ENCODE assay signal across 10 mouse cellular contexts in the genomic region with DNA sequence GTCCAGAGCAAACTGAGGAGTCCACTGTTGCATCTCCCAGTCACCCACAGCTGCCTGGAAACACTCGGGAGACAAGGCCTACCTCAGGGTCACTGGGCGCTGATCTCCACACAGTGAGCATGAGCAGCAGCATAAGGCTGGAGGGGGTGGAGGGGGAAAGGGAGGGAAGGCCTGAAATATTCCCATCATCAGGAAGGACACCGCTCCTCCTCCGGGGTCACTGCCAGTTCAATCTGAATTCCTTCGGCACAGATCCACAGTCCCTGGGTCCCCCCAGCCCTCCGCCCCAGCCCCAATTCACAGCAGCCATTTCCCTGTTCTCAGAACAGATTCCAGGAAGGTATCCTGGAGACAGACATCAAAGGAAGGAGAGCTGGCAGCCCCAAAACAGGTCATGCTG. TPM values are rescaled to one million over a fixed set of nuclear protein-coding genes. Genes with fewer than 3 reads are reported as not detected.
DNase-seq lines count a peak whose midpoint lies in the region; ATAC-seq lines count a peak whose summit lies in the region.
"Had no signal": no experiment of that assay in that cellular context is flagged by ENCODE, and none has a peak within 500 bp of the region (broad histone marks: within the 10 kb centered on the region; RNA-seq: fewer than 3 reads in every experiment).

No protein-coding gene starts in this region.

- ATAC-seq in kidney, embryonic 14.5 days (ENCODE audit: low FRiP score, low TSS enrichment) = peak; percentile 54; the same call in 1 of the 2 replicates
- ATAC-seq in CD4-positive, CD25-positive, alpha-beta regulatory T cell, adult 4 months = no peak

- H3K9me3 ChIP-seq in kidney, embryonic 14.5 days (ENCODE audit: control insufficient read depth, low read length) = no peaks in the 10 kb centered on the region
- no peaks in the 10 kb centered on the region for H3K9me3 ChIP-seq in hindbrain, embryonic 10.5 days

- WGBS in kidney, embryonic 14.5 days = 8% methylated on average over 6 of the region's 6 CpGs
- 10% methylated on average over 6 of the region's 6 CpGs for WGBS in hindbrain, embryonic 10.5 days

- no peaks in the 10 kb centered on the region for H3K36me3 ChIP-seq in kidney, embryonic 14.5 days (ENCODE audit: control insufficient read depth, insufficient read depth, low read length)
- peaks cover 12% of the 10 kb centered on the region for H3K36me3 ChIP-seq in hindbrain, embryonic 10.5 days

- no peak overlapping the region for H3K9ac ChIP-seq in kidney, embryonic 14.5 days (ENCODE audit: low read depth, low read length)

- peaks cover 28% of the 10 kb centered on the region for H3K4me1 ChIP-seq in kidney, embryonic 14.5 days (ENCODE audit: control insufficient read depth, insufficient read depth, low read length)
- H3K4me1 ChIP-seq in hindbrain, embryonic 10.5 days (replicated peaks) = peaks cover 72% of the 10 kb centered on the region

- H3K4me2 ChIP-seq in kidney, embryonic 14.5 days (replicated peaks; ENCODE audit: low read depth, low read length) = no peak overlapping the region

- no peak overlapping the region for H3K4me3 ChIP-seq in kidney, embryonic 14.5 days (ENCODE audit: low read length)
- H3K4me3 ChIP-seq in hindbrain, embryonic 10.5 days = 0 out of 2 replicates have a peak overlapping the region, but pooled peaks have one; percentile 24

- H3K27me3 ChIP-seq in kidney, embryonic 14.5 days (ENCODE audit: control insufficient read depth, insufficient read depth, low read length) = no peaks in the 10 kb centered on the region
- H3K27me3 ChIP-seq in hindbrain, embryonic 10.5 days (ENCODE audit: insufficient read depth, poor library complexity, severe bottlenecking) = no peaks in the 10 kb centered on the region

- DNase-seq in kidney, adult 9 months = no peak
- peak; percentile 60 to 68 for DNase-seq in adrenal gland, postnatal 36 days
- DNase-seq in hindbrain, embryonic 10.5 days (ENCODE audit: low spot score) = peak; percentile 69
- DNase-seq in neural tube, embryonic 10.5 days (ENCODE audit: extremely low spot score, low spot score) = peak; percentile 67
- no peak for DNase-seq in cerebellum, adult 9-10 months
- DNase-seq: cerebellum, postnatal 36 days; spleen, adult 18-20 months had no signal

- H3K27ac ChIP-seq in kidney, embryonic 14.5 days (ENCODE audit: low read depth, low read length) = peak overlapping the region; percentile 59; the same call in 1 of the 2 replicates
- peak overlapping the region; percentile 75 for H3K27ac ChIP-seq in hindbrain, embryonic 10.5 days
- H3K27ac ChIP-seq: macrophage had no signal

RNA-seq across cellular contexts. Expression of a gene that starts 35.8 kb away (rescaled TPM):
- polyA plus RNA-seq in kidney, embryonic 14.5 days (2014; fragmentation: Nextera tagmentation; extraction: Ambion mirVana) = 29.3 and 38.0 TPM in 2 replicates
- total RNA-seq in adrenal gland, postnatal 36 days (2021) = 10 to 100 TPM; 28.3 to 29.7 TPM
- polyA plus RNA-seq in hindbrain, embryonic 10.5 days (2016; fragmentation: Nextera tagmentation; extraction: Ambion mirVana) = 45.3 and 46.6 TPM in 2 replicates
- polyA plus RNA-seq in CD4-positive, CD25-positive, alpha-beta regulatory T cell, adult 4 months (2017; shearing (Covaris generic)) = 1 to 10 TPM; 1.3 to 2.0 TPM

RNA-seq across cellular contexts. Expression of a gene that starts 43.6 kb away (rescaled TPM):
- polyA plus RNA-seq in kidney, embryonic 14.5 days (2014; fragmentation: Nextera tagmentation; extraction: Ambion mirVana) = 113 and 139 TPM in 2 replicates
- 10 to 100 TPM; 45.9 to 48.6 TPM for total RNA-seq in adrenal gland, postnatal 36 days (2021)
- 123 and 148 TPM in 2 replicates for polyA plus RNA-seq in hindbrain, embryonic 10.5 days (2016; fragmentation: Nextera tagmentation; extraction: Ambion mirVana)
- 10 to 100 TPM; 55.6 to 64.4 TPM for polyA plus RNA-seq in CD4-positive, CD25-positive, alpha-beta regulatory T cell, adult 4 months (2017; shearing (Covaris generic))

Comparison
In these comparisons a context has a peak if more than half of its experiments do, and no peak if none do; other contexts are left out.
1. DNase-seq: peak in adrenal gland, postnatal 36 days (2 of 2), hindbrain, embryonic 10.5 days (single experiment) and neural tube, embryonic 10.5 days (single experiment); none in kidney, adult 9 months (single experiment) and cerebellum, adult 9-10 months (single experiment).
2. RNA of a gene that starts 35.8 kb away (polyA plus RNA-seq): 45.3 to 46.6 TPM in hindbrain, embryonic 10.5 days and 29.3 to 38.0 TPM in kidney, embryonic 14.5 days; 1.3 to 2.0 TPM in CD4-positive, CD25-positive, alpha-beta regulatory T cell, adult 4 months; every median in the first group is over 10 times any median in the second.